Mouse (Mus musculus) inflammation-experienced regulatory T-cells, adult 6 months (primary cell): ENCODE results near the gene C1qa. TPM values are rescaled to one million over a fixed set of nuclear protein-coding genes. Genes with fewer than 3 reads are reported as not detected.

Experiments
- ATAC-seq: one replicate; pipeline ENCODE4 v1.8.0; 2017
- polyA plus RNA-seq, 3 experiments: library from polyadenylated mRNA; unstranded; fragments of 100-300 nt; shearing (Covaris generic); gene quantifications; one replicate each; pipeline ENCODE4 v1.2.1; 2017

C1qa gene
- polyA plus RNA-seq, 3 experiments from 2014 or later = 0.93 TPM; not detected in 2

GRCm38 (mm10) chr4:136860022-136860421 lies 38.6 kb downstream of the C1qa start:
- no peak for ATAC-seq

GRCm38 (mm10) chr4:136855081-136855480 lies 43.5 kb downstream of the C1qa start:
- ATAC-seq = no peak

GRCm38 (mm10) chr4:136852989-136853388 lies 45.6 kb downstream of the C1qa start:
- ATAC-seq = no peak

- ATAC-seq = no peak
Observed at GRCm38 (mm10) chr4:136852119-136852518, 46.5 kb downstream of the C1qa start.

GRCm38 (mm10) chr4:136848565-136848964 lies 50.0 kb downstream of the C1qa start:
- ATAC-seq = no peak

- ATAC-seq = no peak
Observed at GRCm38 (mm10) chr4:136847166-136847565, 51.4 kb downstream of the C1qa start.

Other genes with a start within 250 kb of the C1qa start
- under 1 TPM in 1 of 3 experiments, not detected in 2; 0.05 TPM for gene Ephb2, start 62.8 kb downstream of the C1qa start, polyA plus RNA-seq
- gene C1qb, start 12.6 kb downstream of the C1qa start, polyA plus RNA-seq = 1 to 10 TPM; 1.8 to 8.1 (median 2.1) TPM
- gene C1qc, start 5.7 kb downstream of the C1qa start, polyA plus RNA-seq = 1 to 10 TPM in 1 of 3 experiments, under 1 TPM in 1, not detected in 1; 0.50 to 1.1 TPM
- gene Epha8, start 58.0 kb upstream of the C1qa start, polyA plus RNA-seq = under 1 TPM in 2 of 3 experiments, not detected in 1; 0.21 to 0.34 TPM
- gene Zbtb40, start 150.0 kb upstream of the C1qa start, polyA plus RNA-seq = 1 to 10 TPM; 4.3 to 6.6 (median 6.1) TPM